18 mouse cellular contexts compared by ENCODE assay signal in genomic region chr15:23037561-23037960, GRCm38 (mm10).
DNase-seq lines count a peak whose midpoint lies in the region; ATAC-seq lines count a peak whose summit lies in the region.
"Had no signal": no experiment of that assay in that cellular context is flagged by ENCODE, and none has a peak within 500 bp of the region (broad histone marks: within the 10 kb centered on the region; RNA-seq: fewer than 3 reads in every experiment).

No protein-coding gene starts in this region.

- DNase-seq in forebrain, embryonic 14.5 days (ENCODE audit: low spot score): no peak
- DNase-seq in midbrain, embryonic 14.5 days: no peak
- DNase-seq in midbrain, embryonic 10.5 days (ENCODE audit: low spot score): no peak
- DNase-seq in embryonic facial prominence, embryonic 14.5 days (ENCODE audit: low spot score): no peak
- DNase-seq in heart, adult 11 months: no peak
- no peak for DNase-seq in liver, embryonic 11.5 days (ENCODE audit: low spot score)
- DNase-seq: adrenal gland, postnatal 36 days; gastrocnemius, adult 2 months; heart, postnatal 14 days; kidney, adult 11 months; kidney, postnatal 25 days; liver, embryonic 13.5 days; right cerebral cortex, postnatal 14 days had no signal

- H3K4me1 ChIP-seq in forebrain, embryonic 15.5 days: peaks cover 8% of the 10 kb centered on the region
- H3K4me1 ChIP-seq in forebrain, embryonic 14.5 days (ENCODE audit: control insufficient read depth, insufficient read depth, low read length): no peaks in the 10 kb centered on the region
- peaks cover 8% of the 10 kb centered on the region; the same call in 1 of the 2 replicates for H3K4me1 ChIP-seq in midbrain, embryonic 14.5 days (ENCODE audit: control insufficient read depth, insufficient read depth, low read length)
- peaks cover 18% of the 10 kb centered on the region for H3K4me1 ChIP-seq in midbrain, embryonic 10.5 days
- no peaks in the 10 kb centered on the region for H3K4me1 ChIP-seq in embryonic facial prominence, embryonic 14.5 days (ENCODE audit: control insufficient read depth, insufficient read depth, low read length)
- peaks cover 12% of the 10 kb centered on the region; the same call in 1 of the 2 replicates for H3K4me1 ChIP-seq in neural tube, embryonic 13.5 days (replicated peaks)
- no peaks in the 10 kb centered on the region for H3K4me1 ChIP-seq in liver, embryonic 11.5 days (replicated peaks; ENCODE audit: control insufficient read depth, insufficient read depth, low read length)
- H3K4me1 ChIP-seq: liver, embryonic 13.5 days had no signal

- ATAC-seq in forebrain, embryonic 15.5 days (replicated peaks): no peak
- ATAC-seq in forebrain, embryonic 14.5 days: no peak
- no peak for ATAC-seq in midbrain, embryonic 14.5 days (ENCODE audit: low FRiP score, low TSS enrichment)
- ATAC-seq in embryonic facial prominence, embryonic 14.5 days (ENCODE audit: low read depth): no peak
- no peak for ATAC-seq in neural tube, embryonic 13.5 days (ENCODE audit: low read depth)
- no peak for ATAC-seq in liver, embryonic 11.5 days (replicated peaks; ENCODE audit: low FRiP score)
- ATAC-seq: Patski had no signal

- H3K27ac ChIP-seq in forebrain, embryonic 15.5 days (replicated peaks): no peak overlapping the region
- H3K27ac ChIP-seq in forebrain, embryonic 14.5 days (ENCODE audit: low read depth, low read length): no peak overlapping the region
- H3K27ac ChIP-seq in midbrain, embryonic 14.5 days (replicated peaks; ENCODE audit: low read depth, low read length): no peak overlapping the region
- H3K27ac ChIP-seq in midbrain, embryonic 10.5 days (replicated peaks): no peak overlapping the region
- H3K27ac ChIP-seq in embryonic facial prominence, embryonic 14.5 days (replicated peaks; ENCODE audit: low read depth, low read length): no peak overlapping the region
- H3K27ac ChIP-seq in neural tube, embryonic 13.5 days (replicated peaks): no peak overlapping the region
- no peak overlapping the region for H3K27ac ChIP-seq in liver, embryonic 11.5 days (ENCODE audit: low read depth, low read length)
- H3K27ac ChIP-seq: forebrain, embryonic 10.5 days; gastrocnemius, adult 2 months; limb, embryonic 10.5 days; liver, embryonic 13.5 days had no signal

- peak overlapping the region; percentile 47; the same call in 1 of the 2 replicates for H3K4me3 ChIP-seq in forebrain, embryonic 15.5 days
- no peak overlapping the region for H3K4me3 ChIP-seq in forebrain, embryonic 14.5 days (ENCODE audit: low read depth, low read length)
- H3K4me3 ChIP-seq in midbrain, embryonic 14.5 days (replicated peaks; ENCODE audit: low read depth, low read length): peak overlapping the region; percentile 51
- H3K4me3 ChIP-seq in midbrain, embryonic 10.5 days: no peak overlapping the region
- no peak overlapping the region for H3K4me3 ChIP-seq in embryonic facial prominence, embryonic 14.5 days (ENCODE audit: low read depth, low read length)
- peak overlapping the region; percentile 48 for H3K4me3 ChIP-seq in neural tube, embryonic 13.5 days
- H3K4me3 ChIP-seq in liver, embryonic 11.5 days (ENCODE audit: low read depth, low read length): no peak overlapping the region
- H3K4me3 ChIP-seq: gastrocnemius, adult 2 months; limb, embryonic 10.5 days; liver, embryonic 13.5 days had no signal

- no peak overlapping the region for H3K9ac ChIP-seq in forebrain, embryonic 15.5 days (replicated peaks)
- no peak overlapping the region for H3K9ac ChIP-seq in forebrain, embryonic 14.5 days (ENCODE audit: low read length)
- no peak overlapping the region for H3K9ac ChIP-seq in midbrain, embryonic 14.5 days (replicated peaks; ENCODE audit: low read length)
- no peak overlapping the region for H3K9ac ChIP-seq in embryonic facial prominence, embryonic 14.5 days (ENCODE audit: low read depth, low read length)
- H3K9ac ChIP-seq in neural tube, embryonic 13.5 days: peak overlapping the region; percentile 34; the same call in 1 of the 2 replicates
- H3K9ac ChIP-seq in liver, embryonic 11.5 days (ENCODE audit: low read depth, low read length): no peak overlapping the region
- H3K9ac ChIP-seq: liver, embryonic 13.5 days had no signal

- H3K27me3 ChIP-seq in forebrain, embryonic 15.5 days: no peaks in the 10 kb centered on the region
- peaks cover 4% of the 10 kb centered on the region; the same call in 1 of the 2 replicates for H3K27me3 ChIP-seq in forebrain, embryonic 14.5 days (replicated peaks; ENCODE audit: control insufficient read depth, insufficient read depth, low read length)
- no peaks in the 10 kb centered on the region for H3K27me3 ChIP-seq in midbrain, embryonic 14.5 days (ENCODE audit: control insufficient read depth, insufficient read depth, low read length)
- H3K27me3 ChIP-seq in midbrain, embryonic 10.5 days (ENCODE audit: low read depth, poor library complexity, severe bottlenecking): peaks cover 16% of the 10 kb centered on the region
- H3K27me3 ChIP-seq in embryonic facial prominence, embryonic 14.5 days (replicated peaks; ENCODE audit: control insufficient read depth, insufficient read depth, low read length): no peaks in the 10 kb centered on the region
- H3K27me3 ChIP-seq in neural tube, embryonic 13.5 days: no peaks in the 10 kb centered on the region
- no peaks in the 10 kb centered on the region for H3K27me3 ChIP-seq in liver, embryonic 11.5 days (replicated peaks; ENCODE audit: control insufficient read depth, insufficient read depth, low read length)
- H3K27me3 ChIP-seq: liver, embryonic 13.5 days had no signal

- H3K36me3 ChIP-seq in forebrain, embryonic 15.5 days: no peaks in the 10 kb centered on the region
- no peaks in the 10 kb centered on the region for H3K36me3 ChIP-seq in forebrain, embryonic 14.5 days (ENCODE audit: control insufficient read depth, insufficient read depth, low read length)
- no peaks in the 10 kb centered on the region for H3K36me3 ChIP-seq in midbrain, embryonic 14.5 days (ENCODE audit: control insufficient read depth, insufficient read depth, low read length)
- H3K36me3 ChIP-seq in midbrain, embryonic 10.5 days: no peaks in the 10 kb centered on the region
- no peaks in the 10 kb centered on the region for H3K36me3 ChIP-seq in embryonic facial prominence, embryonic 14.5 days (ENCODE audit: control insufficient read depth, insufficient read depth, low read length)
- no peaks in the 10 kb centered on the region for H3K36me3 ChIP-seq in neural tube, embryonic 13.5 days
- no peaks in the 10 kb centered on the region for H3K36me3 ChIP-seq in liver, embryonic 11.5 days (ENCODE audit: control insufficient read depth, insufficient read depth, low read length)
- H3K36me3 ChIP-seq: forebrain, embryonic 10.5 days; limb, embryonic 10.5 days; liver, embryonic 13.5 days had no signal

- H3K4me2 ChIP-seq in forebrain, embryonic 15.5 days (replicated peaks): no peak overlapping the region
- H3K4me2 ChIP-seq in forebrain, embryonic 14.5 days (ENCODE audit: low read length): no peak overlapping the region
- H3K4me2 ChIP-seq in midbrain, embryonic 14.5 days (ENCODE audit: low read length): peak overlapping the region; percentile 83
- peak overlapping the region; percentile 78; the same call in 1 of the 2 replicates for H3K4me2 ChIP-seq in embryonic facial prominence, embryonic 14.5 days (ENCODE audit: low read depth, low read length)
- peak overlapping the region; percentile 71 for H3K4me2 ChIP-seq in neural tube, embryonic 13.5 days
- H3K4me2 ChIP-seq in liver, embryonic 11.5 days: no peak overlapping the region
- H3K4me2 ChIP-seq: liver, embryonic 13.5 days had no signal

- no peaks in the 10 kb centered on the region for H3K9me3 ChIP-seq in forebrain, embryonic 15.5 days
- no peaks in the 10 kb centered on the region for H3K9me3 ChIP-seq in forebrain, embryonic 14.5 days (replicated peaks; ENCODE audit: control insufficient read depth, low read length)
- no peaks in the 10 kb centered on the region for H3K9me3 ChIP-seq in midbrain, embryonic 14.5 days (ENCODE audit: control insufficient read depth, low read length)
- H3K9me3 ChIP-seq in midbrain, embryonic 10.5 days (replicated peaks): no peaks in the 10 kb centered on the region
- H3K9me3 ChIP-seq in embryonic facial prominence, embryonic 14.5 days (ENCODE audit: control insufficient read depth, low read length): no peaks in the 10 kb centered on the region
- H3K9me3 ChIP-seq in neural tube, embryonic 13.5 days: no peaks in the 10 kb centered on the region
- no peaks in the 10 kb centered on the region for H3K9me3 ChIP-seq in liver, embryonic 11.5 days (ENCODE audit: control insufficient read depth, low read length)
- H3K9me3 ChIP-seq: forebrain, embryonic 10.5 days; limb, embryonic 10.5 days; liver, embryonic 13.5 days had no signal

Comparison
In these comparisons a context has a peak if more than half of its experiments do, and no peak if none do; other contexts are left out.
1. H3K4me3 ChIP-seq: peak in forebrain, embryonic 15.5 days (single experiment), midbrain, embryonic 14.5 days (single experiment) and neural tube, embryonic 13.5 days (single experiment); none in forebrain, embryonic 14.5 days (single experiment), midbrain, embryonic 10.5 days (single experiment), embryonic facial prominence, embryonic 14.5 days (single experiment) and liver, embryonic 11.5 days (single experiment).
2. H3K4me2 ChIP-seq: peak in midbrain, embryonic 14.5 days (single experiment), embryonic facial prominence, embryonic 14.5 days (single experiment) and neural tube, embryonic 13.5 days (single experiment); none in forebrain, embryonic 15.5 days (single experiment), forebrain, embryonic 14.5 days (single experiment) and liver, embryonic 11.5 days (single experiment).